Comparison of ENCODE assay signal across 8 mouse cellular contexts in genomic region chr3:90231075-90231474, GRCm38 (mm10). TPM values are rescaled to one million over a fixed set of nuclear protein-coding genes. Genes with fewer than 3 reads are reported as not detected.
DNase-seq lines count a peak whose midpoint lies in the region; ATAC-seq and TF ChIP-seq lines count a peak whose summit lies in the region.

No protein-coding gene starts in this region.

- 15% methylated on average over 8 of the region's 8 CpGs for WGBS in thymus, adult 2 months

- 0 out of 2 replicates have a peak, but pooled peaks have one; percentile 15 for ATAC-seq in cerebellum, adult (ENCODE audit: insufficient number of reproducible peaks, low FRiP score, low TSS enrichment)

- peaks cover 8% of the 10 kb centered on the region; the same call in 1 of the 2 replicates for H3K4me1 ChIP-seq in thymus, adult 2 months (replicated peaks; ENCODE audit: control insufficient read depth, insufficient read depth, low read length)

- H3K27me3 ChIP-seq in thymus, adult 2 months (ENCODE audit: control insufficient read depth, insufficient read depth, low read length) = no peaks in the 10 kb centered on the region

- no peak for DNase-seq in cerebellum, adult 11-12 months
- peak; percentile 19 for DNase-seq in thymus, adult 2 months
- no peak for DNase-seq in thymus, postnatal 4 days
- DNase-seq in lung, postnatal 36 days = peak; percentile 21
- no peak for DNase-seq in frontal cortex, postnatal 36 days (ENCODE audit: low spot score in 2 of 2)
- no peak for DNase-seq in adrenal gland, adult (ENCODE audit: inconsistent age in 2 of 2, low spot score in 1 of 2)
- DNase-seq in frontal cortex, postnatal 14 days (ENCODE audit: low spot score in 2 of 2) = no peak

- no peak overlapping the region for H3K27ac ChIP-seq in thymus, adult 2 months (ENCODE audit: control insufficient read depth, insufficient read depth, low read length)

- H3K36me3 ChIP-seq in thymus, adult 2 months (ENCODE audit: control insufficient read depth, insufficient read depth, low read length) = peaks cover 13% of the 10 kb centered on the region

- no peak for TF ChIP-seq CTCF in thymus, adult 2 months (IDR thresholded peaks at IDR 0.05; ENCODE audit: borderline replicate concordance, control insufficient read depth, extremely low read depth, insufficient read depth, low read length, poor library complexity)

- peak overlapping the region; percentile 35 for H3K4me3 ChIP-seq in thymus, adult 2 months (ENCODE audit: control insufficient read depth, insufficient read depth, low read length)

- TF ChIP-seq POLR2A in thymus, adult 2 months (IDR thresholded peaks at IDR 0.05; ENCODE audit: control insufficient read depth, extremely low read depth, insufficient read depth, low read length, poor library complexity) = no peak

RNA-seq across cellular contexts. Expression of gene Jtb, which starts 0.3 kb away (rescaled TPM):
- polyA plus RNA-seq in thymus, adult 2 months (2012; rRNA removed) = 84.4 and 91.7 TPM in 2 replicates

RNA-seq across cellular contexts. Expression of gene Creb3l4, which starts 12.2 kb away (rescaled TPM):
- 0.94 and 1.3 TPM in 2 replicates for polyA plus RNA-seq in thymus, adult 2 months (2012; rRNA removed)

RNA-seq across cellular contexts. Expression of gene Slc39a1, which starts 16.9 kb away (rescaled TPM):
- polyA plus RNA-seq in thymus, adult 2 months (2012; rRNA removed) = 68.5 and 69.2 TPM in 2 replicates

RNA-seq across cellular contexts. Expression of gene Rab13, which starts 17.6 kb away (rescaled TPM):
- 1.4 and 1.5 TPM in 2 replicates for polyA plus RNA-seq in thymus, adult 2 months (2012; rRNA removed)

RNA-seq across cellular contexts. Expression of gene Rps27, which starts 17.6 kb away (rescaled TPM):
- 1,542 and 2,177 TPM in 2 replicates for polyA plus RNA-seq in thymus, adult 2 months (2012; rRNA removed)

Comparison
In these comparisons a context has a peak if more than half of its experiments do, and no peak if none do; other contexts are left out.
1. DNase-seq: peak in thymus, adult 2 months (single experiment) and lung, postnatal 36 days (single experiment); none in cerebellum, adult 11-12 months (single experiment), thymus, postnatal 4 days (single experiment), frontal cortex, postnatal 36 days (0 of 2), adrenal gland, adult (0 of 2) and frontal cortex, postnatal 14 days (0 of 2).